Mouse (Mus musculus): Measurements from ENCODE around the gene Atp8b4.

DNA sequence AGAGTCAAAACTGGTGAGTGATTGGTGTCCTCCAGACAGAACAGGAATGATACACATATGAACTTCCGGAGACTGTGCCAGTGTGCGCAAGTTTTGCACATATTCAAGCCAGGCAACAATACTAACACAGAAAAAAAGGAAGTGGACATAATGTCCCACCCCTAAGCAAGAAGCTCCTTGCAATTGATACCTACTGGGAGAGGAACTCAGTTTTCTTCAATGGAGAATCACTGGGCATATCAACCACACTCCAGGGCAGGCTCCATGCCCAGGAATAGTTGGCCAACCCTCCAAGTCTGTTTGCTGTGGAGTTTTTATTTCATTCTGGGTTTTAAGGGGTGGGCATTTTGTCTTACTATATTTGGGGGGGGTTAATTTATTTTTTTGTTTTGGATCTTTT is 145.2 kb downstream of the Atp8b4 start:
- no peak for TF ChIP-seq CTCF (conservative IDR thresholded peaks at IDR 0.05; ENCODE audit: insufficient read depth, insufficient read length, low read depth, low read length)
- TF ChIP-seq POLR2A (IDR thresholded peaks at IDR 0.05; ENCODE audit: low read depth, low read length) = no peak

All from kidney, adult 2 months (tissue).